Mouse (Mus musculus) G1E (cell line): Measurements from ENCODE around the gene Slc16a9. TPM values are rescaled to one million over a fixed set of nuclear protein-coding genes. Genes with fewer than 3 reads are reported as not detected.

Source experiments
- ATAC-seq: 2 replicates; pipeline ENCODE4 v1.8.0; 2016; ENCODE audit warnings: mild to moderate bottlenecking; ENCODE audit not compliant: insufficient number of reproducible peaks, poor library complexity, low FRiP score, severe bottlenecking; ENCODE audit errors: extremely low read depth
- DNase-seq: peaks from one replicate; pipeline ENCODE4 v3.0.0; 2012; ENCODE audit warnings: low spot score
- H3K27me3 ChIP-seq: 2 replicates; pipeline ENCODE4 v1.6.1; 2012; ENCODE audit warnings: mild to moderate bottlenecking, low read length, inconsistent platforms; ENCODE audit not compliant: insufficient read depth
- H3K36me3 ChIP-seq: replicated peaks from 2 replicates; pipeline ENCODE3; 2012; ENCODE audit warnings: mild to moderate bottlenecking, inconsistent platforms
- H3K4me1 ChIP-seq: 2 replicates; pipeline ENCODE4 v1.6.1; 2012; ENCODE audit warnings: low read depth, low read length, inconsistent platforms, mixed read lengths; ENCODE audit not compliant: insufficient read depth
- H3K4me3 ChIP-seq: 2 replicates; pipeline ENCODE4 v1.5.1; 2012; ENCODE audit warnings: low read depth, mild to moderate bottlenecking, inconsistent platforms, low read length, moderate library complexity, mixed read lengths
- H3K9me3 ChIP-seq: replicated peaks from 2 replicates; pipeline ENCODE4 v1.6.1; 2012; ENCODE audit warnings: inconsistent platforms
- CTCF ChIP-seq: IDR thresholded peaks from 2 replicates; pipeline ENCODE4 v1.5.1; 2012; ENCODE audit warnings: low read depth, low read length, inconsistent platforms, mixed read lengths
- GATA1 ChIP-seq: IDR thresholded peaks from 2 replicates; pipeline ENCODE4 v1.6.1; 2012; ENCODE audit warnings: borderline replicate concordance, low read length, inconsistent platforms, mixed read lengths
- GATA2 ChIP-seq: IDR thresholded peaks from 2 replicates; pipeline ENCODE4 v1.6.1; 2012; ENCODE audit warnings: low read depth, low read length, inconsistent platforms, borderline replicate concordance
- POLR2AphosphoS5 ChIP-seq: IDR thresholded peaks from 2 replicates; pipeline ENCODE4 v1.6.1; 2012; ENCODE audit warnings: low read depth, low read length, inconsistent platforms; ENCODE audit not compliant: insufficient replicate concordance
- TAL1 ChIP-seq: conservative IDR thresholded peaks from 2 replicates; pipeline ENCODE4 v1.6.1; 2012; ENCODE audit warnings: low read depth, low read length, inconsistent platforms, mixed read lengths
- polyA plus RNA-seq: library from polyadenylated mRNA; stranded (reverse); fragments of >175 nt; gene quantifications from 2 replicates; pipeline ENCODE4 v1.2.3, GENCODE M21; 2012
- total RNA-seq, 2 experiments: library from RNA; stranded (forward) in 1 of 2; stranded (reverse) in 1 of 2; fragments of 200-1000 nt in 1 of 2; fragments of >200 nt in 1 of 2; fragmentation: Nextera tagmentation in 1 of 2; gene quantifications; 2 replicates each; pipeline ENCODE4 v1.2.3; 2014 to 2017

The Slc16a9 gene
- total and polyA plus RNA-seq, 3 experiments = 0.11 TPM; not detected in 2

- Histone ChIP-seq H3K4me1 (no peaks in the 10 kb centered on the region), H3K36me3 (no peaks in the 10 kb centered on the region), H3K4me3 (no peak overlapping the region), H3K27me3 (no peaks in the 10 kb centered on the region), H3K9me3 (peaks cover 60% of the 10 kb centered on the region)
- TF ChIP-seq CTCF = no peak
- no peak for TF ChIP-seq TAL1
- no peak for TF ChIP-seq GATA2
- TF ChIP-seq POLR2AphosphoS5 = no peak
- TF ChIP-seq GATA1 = no peak
- ATAC-seq = no peak
- no peak for DNase-seq
Observed at GRCm38 (mm10) chr10:70294094-70294493, 49.2 kb downstream of the Slc16a9 start.

GRCm38 (mm10) chr10:70296531-70297366 is 51.8 kb downstream of the Slc16a9 start:
- TF ChIP-seq POLR2AphosphoS5 (no peak), CTCF (no peak), GATA1 (no peak), GATA2 (no peak), TAL1 (no peak)
- no peaks in the 10 kb centered on the region for H3K4me1 ChIP-seq
- DNase-seq (peak; percentile 6), ATAC-seq (no peak; the same call in 1 of the 2 replicates)
- H3K27me3 ChIP-seq = no peaks in the 10 kb centered on the region
- H3K9me3 ChIP-seq = peaks cover 60% of the 10 kb centered on the region
- H3K4me3 ChIP-seq = no peak overlapping the region
- H3K36me3 ChIP-seq = no peaks in the 10 kb centered on the region

GRCm38 (mm10) chr10:70299118-70299517 is 54.2 kb downstream of the Slc16a9 start:
- DNase-seq = no peak
- Histone ChIP-seq H3K36me3 (no peaks in the 10 kb centered on the region), H3K9me3 (peaks cover 55% of the 10 kb centered on the region), H3K4me3 (no peak overlapping the region), H3K27me3 (no peaks in the 10 kb centered on the region), H3K4me1 (no peaks in the 10 kb centered on the region)
- no peak for TF ChIP-seq TAL1
- TF ChIP-seq GATA2 = no peak
- no peak for ATAC-seq

- H3K4me3 ChIP-seq = no peak overlapping the region
Observed at GRCm38 (mm10) chr10:70299653-70300052, 54.8 kb downstream of the Slc16a9 start.

GRCm38 (mm10) chr10:70301190-70301589 is 56.3 kb downstream of the Slc16a9 start:
- TF ChIP-seq CTCF (no peak), TAL1 (no peak), GATA2 (no peak), GATA1 (no peak), POLR2AphosphoS5 (no peak)
- H3K36me3 ChIP-seq = no peaks in the 10 kb centered on the region
- no peaks in the 10 kb centered on the region for H3K27me3 ChIP-seq
- H3K9me3 ChIP-seq = peaks cover 51% of the 10 kb centered on the region
- H3K4me1 ChIP-seq = no peaks in the 10 kb centered on the region
- ATAC-seq (no peak), DNase-seq (no peak)
- H3K4me3 ChIP-seq = no peak overlapping the region

More at GRCm38 (mm10) chr10:70299653-70300052, 54.8 kb downstream of the Slc16a9 start:
- Histone ChIP-seq H3K27me3 (no peaks in the 10 kb centered on the region), H3K36me3 (no peaks in the 10 kb centered on the region), H3K4me1 (no peaks in the 10 kb centered on the region), H3K9me3 (peaks cover 53% of the 10 kb centered on the region)
- ATAC-seq (no peak), DNase-seq (no peak)
- TF ChIP-seq CTCF = no peak
- TF ChIP-seq TAL1 = no peak
- no peak for TF ChIP-seq GATA1
- TF ChIP-seq GATA2 = no peak
- no peak for TF ChIP-seq POLR2AphosphoS5

GRCm38 (mm10) chr10:70303203-70303602 is 58.3 kb downstream of the Slc16a9 start:
- DNase-seq (no peak), ATAC-seq (no peak)
- TF ChIP-seq GATA1 = no peak
- TF ChIP-seq CTCF = no peak
- TF ChIP-seq GATA2 = no peak
- TF ChIP-seq TAL1 = no peak
- TF ChIP-seq POLR2AphosphoS5 = no peak
- Histone ChIP-seq H3K4me3 (no peak overlapping the region), H3K9me3 (peaks cover 50% of the 10 kb centered on the region), H3K36me3 (no peaks in the 10 kb centered on the region), H3K27me3 (no peaks in the 10 kb centered on the region), H3K4me1 (no peaks in the 10 kb centered on the region)
